Mouse (Mus musculus) megakaryocyte, embryonic 14.5 days (primary cell): ENCODE data around the gene Ly75.

ENCODE experiments used
- FLI1 ChIP-seq: IDR thresholded peaks from 2 replicates; pipeline ENCODE4 v1.6.1; 2012; ENCODE audit warnings: low read length, inconsistent platforms, mixed read lengths
- GATA1 ChIP-seq: IDR thresholded peaks from 3 replicates; pipeline ENCODE4 v1.6.1; 2012; ENCODE audit warnings: mixed read lengths, low read length, inconsistent platforms, borderline replicate concordance

GRCm38 (mm10) chr2:60430315-60431021 is 47.4 kb upstream of the Ly75 start:
- no peak for TF ChIP-seq GATA1
- no peak for TF ChIP-seq FLI1
